Mouse (Mus musculus) midbrain, embryonic 12.5 days (tissue): ENCODE data around the gene Phpt1. TPM values are rescaled to one million over a fixed set of nuclear protein-coding genes. Genes with fewer than 3 reads are reported as not detected.
A peak's percentile ranks its signal among the peaks of the same experiment; 100 is the strongest.
"Not testable (repeated sequence)": the region's sequence is repeated elsewhere in the genome, so short reads cannot be mapped to it uniquely, and the experiment has no call there.

Experiments
- ATAC-seq: fragments of 200-750 bp; cut with Nextera tagmentation; 2 replicates; pipeline ENCODE4 v1.8.0; 2017; ENCODE audit warnings: low read depth, moderate TSS enrichment, moderate library complexity; ENCODE audit not compliant: low FRiP score
- H3K27ac ChIP-seq: fragments of 300-500 bp; sonication (generic); replicated peaks from 2 replicates; pipeline ENCODE4 v1.5.1; 2016; ENCODE audit warnings: mild to moderate bottlenecking
- H3K27me3 ChIP-seq: fragments of 300-500 bp; sonication (generic); 2 replicates; pipeline ENCODE4 v1.6.1; 2016; ENCODE audit warnings: mild to moderate bottlenecking
- H3K36me3 ChIP-seq: fragments of 300-500 bp; sonication (generic); 2 replicates; pipeline ENCODE4 v1.6.1; 2016
- H3K4me1 ChIP-seq: fragments of 300-500 bp; sonication (generic); 2 replicates; pipeline ENCODE4 v1.6.1; 2016
- H3K4me2 ChIP-seq: fragments of 300-500 bp; sonication (generic); replicated peaks from 2 replicates; pipeline ENCODE4 v1.6.1; 2016; ENCODE audit warnings: mild to moderate bottlenecking, moderate library complexity
- H3K4me3 ChIP-seq: fragments of 300-500 bp; sonication (generic); 2 replicates; pipeline ENCODE4 v1.5.1; 2016; ENCODE audit warnings: mild to moderate bottlenecking
- H3K9ac ChIP-seq: fragments of 300-500 bp; sonication (generic); replicated peaks from 2 replicates; pipeline ENCODE4 v1.6.1; 2016; ENCODE audit warnings: mild to moderate bottlenecking, moderate library complexity
- H3K9me3 ChIP-seq: fragments of 300-500 bp; sonication (generic); 2 replicates; pipeline ENCODE4 v1.6.1; 2016; ENCODE audit warnings: mild to moderate bottlenecking
- WGBS: fragments of 180-500 bp; shearing (Covaris S2); methylation state at CpG from one replicate; pipeline ENCODE4 v1.1.7; 2016; 5-methylcytosine and 5-hydroxymethylcytosine counted together
- polyA plus RNA-seq: library from polyadenylated mRNA; unstranded; fragments of >200 nt; fragmentation: Nextera tagmentation; extraction: Ambion mirVana; gene quantifications from 2 replicates; pipeline ENCODE4 v1.2.1, GENCODE M21; 2016

Phpt1 gene
- polyA plus RNA-seq, 1 experiment from 2014 or later = 166 TPM

GRCm38 (mm10) chr2:25553171-25553786 is 21.7 kb downstream of the Phpt1 start:
- ATAC-seq, H3K9me3 ChIP-seq: not testable (repeated sequence)
- WGBS = 85% methylated on average over 4 of the region's 4 CpGs

GRCm38 (mm10) chr2:25551186-25551585 is 23.8 kb downstream of the Phpt1 start:
- H3K27ac ChIP-seq = no peak overlapping the region
- H3K4me1 ChIP-seq = peaks cover 4% of the 10 kb centered on the region; the same call in 1 of the 2 replicates
- H3K36me3 ChIP-seq = no peaks in the 10 kb centered on the region
- no peak overlapping the region for H3K4me2 ChIP-seq
- 37% methylated on average over 5 of the region's 5 CpGs for WGBS
- no peak for ATAC-seq
- H3K4me3 ChIP-seq = no peak overlapping the region
- no peaks in the 10 kb centered on the region for H3K27me3 ChIP-seq
- H3K9ac ChIP-seq = no peak overlapping the region
- H3K9me3 ChIP-seq = no peaks in the 10 kb centered on the region

More at GRCm38 (mm10) chr2:25553171-25553786, 21.7 kb downstream of the Phpt1 start:
- H3K4me2 ChIP-seq, H3K4me3 ChIP-seq, H3K27me3 ChIP-seq, H3K36me3 ChIP-seq, H3K9ac ChIP-seq, H3K4me1 ChIP-seq, H3K27ac ChIP-seq: not testable (repeated sequence)

- H3K9ac ChIP-seq = no peak overlapping the region
- peaks cover 15% of the 10 kb centered on the region for H3K4me1 ChIP-seq
- H3K27me3 ChIP-seq = no peaks in the 10 kb centered on the region
- ATAC-seq = no peak
- H3K9me3 ChIP-seq = no peaks in the 10 kb centered on the region
- WGBS = 81% methylated on average over 9 of the region's 9 CpGs
- H3K27ac ChIP-seq = no peak overlapping the region
- no peak overlapping the region for H3K4me3 ChIP-seq
- no peaks in the 10 kb centered on the region for H3K36me3 ChIP-seq
- no peak overlapping the region for H3K4me2 ChIP-seq
These were observed 25.7 kb downstream of the Phpt1 start for GRCm38 (mm10) chr2:25549021-25549991.

GRCm38 (mm10) chr2:25546811-25547491 is 28.1 kb downstream of the Phpt1 start, which contains the start of gene Traf2:
Traf2 (minus strand) TSS chr2:25546940.
- peak; percentile 99 for ATAC-seq
- Histone ChIP-seq H3K36me3 (no peaks in the 10 kb centered on the region), H3K4me3 (peak within 1 kb of the TSS; percentile 74), H3K9ac (peak within 1 kb of the TSS; percentile 72), H3K4me2 (peak within 1 kb of the TSS; percentile 78), H3K27me3 (no peaks in the 10 kb centered on the region), H3K9me3 (no peaks in the 10 kb centered on the region), H3K27ac (peak within 1 kb of the TSS; percentile 60), H3K4me1 (peaks cover 18% of the 10 kb centered on the region)
- 2% methylated on average over 48 of the region's 48 CpGs for WGBS

GRCm38 (mm10) chr2:25545996-25546810 is 28.8 kb downstream of the Phpt1 start:
- no peaks in the 10 kb centered on the region for H3K9me3 ChIP-seq
- peak overlapping the region; percentile 78 for H3K4me2 ChIP-seq
- peak overlapping the region; percentile 74 for H3K4me3 ChIP-seq
- H3K4me1 ChIP-seq = peaks cover 21% of the 10 kb centered on the region
- H3K9ac ChIP-seq = peak overlapping the region; percentile 72
- H3K27ac ChIP-seq = peak overlapping the region; percentile 60
- no peaks in the 10 kb centered on the region for H3K36me3 ChIP-seq
- ATAC-seq = peak; percentile 73
- WGBS = 9% methylated on average over 43 of the region's 43 CpGs
- H3K27me3 ChIP-seq = no peaks in the 10 kb centered on the region

- WGBS = 90% methylated on average over 10 of the region's 10 CpGs
- Histone ChIP-seq H3K9me3 (no peaks in the 10 kb centered on the region), H3K36me3 (peaks cover 18% of the 10 kb centered on the region), H3K4me3 (no peak overlapping the region), H3K9ac (no peak overlapping the region), H3K27me3 (no peaks in the 10 kb centered on the region), H3K27ac (no peak overlapping the region), H3K4me2 (no peak overlapping the region), H3K4me1 (peaks cover 18% of the 10 kb centered on the region)
- no peak for ATAC-seq
These were observed 33.2 kb downstream of the Phpt1 start for GRCm38 (mm10) chr2:25541644-25542367.

GRCm38 (mm10) chr2:25540541-25540948 is 34.5 kb downstream of the Phpt1 start:
- H3K9me3 ChIP-seq = no peaks in the 10 kb centered on the region

GRCm38 (mm10) chr2:25536531-25536930 is 38.5 kb downstream of the Phpt1 start:
- WGBS = 98% methylated on average over 8 of the region's 8 CpGs
- Histone ChIP-seq H3K9ac (no peak overlapping the region), H3K4me2 (no peak overlapping the region), H3K27me3 (no peaks in the 10 kb centered on the region), H3K9me3 (no peaks in the 10 kb centered on the region), H3K4me3 (no peak overlapping the region), H3K27ac (no peak overlapping the region), H3K36me3 (peaks cover 48% of the 10 kb centered on the region), H3K4me1 (no peaks in the 10 kb centered on the region)
- ATAC-seq = no peak

More at GRCm38 (mm10) chr2:25540541-25540948, 34.5 kb downstream of the Phpt1 start:
- H3K4me1 ChIP-seq = peaks cover 10% of the 10 kb centered on the region
- H3K27ac ChIP-seq = no peak overlapping the region
- ATAC-seq = no peak
- H3K27me3 ChIP-seq = no peaks in the 10 kb centered on the region
- WGBS = 93% methylated on average over 4 of the region's 4 CpGs
- H3K4me3 ChIP-seq = no peak overlapping the region
- H3K36me3 ChIP-seq = peaks cover 30% of the 10 kb centered on the region
- H3K4me2 ChIP-seq = no peak overlapping the region
- no peak overlapping the region for H3K9ac ChIP-seq

- no peak overlapping the region for H3K27ac ChIP-seq
- no peak overlapping the region for H3K9ac ChIP-seq
- H3K4me2 ChIP-seq = no peak overlapping the region
- H3K9me3 ChIP-seq = no peaks in the 10 kb centered on the region
- WGBS = 94% methylated on average over 2 of the region's 2 CpGs
- H3K4me3 ChIP-seq = no peak overlapping the region
- H3K4me1 ChIP-seq = no peaks in the 10 kb centered on the region
- ATAC-seq = no peak
- H3K27me3 ChIP-seq = no peaks in the 10 kb centered on the region
- H3K36me3 ChIP-seq = peaks cover 65% of the 10 kb centered on the region
These were observed 40.2 kb downstream of the Phpt1 start for GRCm38 (mm10) chr2:25534866-25535182.

- no peaks in the 10 kb centered on the region for H3K27me3 ChIP-seq
These were observed 40.7 kb downstream of the Phpt1 start for GRCm38 (mm10) chr2:25534178-25534865.

More at GRCm38 (mm10) chr2:25534178-25534865, 40.7 kb downstream of the Phpt1 start:
- no peaks in the 10 kb centered on the region for H3K9me3 ChIP-seq
- H3K4me1 ChIP-seq = no peaks in the 10 kb centered on the region
- WGBS = 87% methylated on average over 3 of the region's 3 CpGs
- H3K36me3 ChIP-seq = peaks cover 70% of the 10 kb centered on the region
- H3K4me3 ChIP-seq = no peak overlapping the region
- H3K9ac ChIP-seq = no peak overlapping the region
- no peak overlapping the region for H3K27ac ChIP-seq
- H3K4me2 ChIP-seq = no peak overlapping the region
- no peak for ATAC-seq
